Mouse (Mus musculus) embryo, embryonic 10.5 days (tissue): ENCODE results near the gene Susd6.

Experiments
- DNase-seq: peaks from one replicate; pipeline ENCODE4 v3.0.0-alpha.2; 2015; ENCODE audit warnings: low spot score

Gene Susd6

GRCm38 (mm10) chr12:80878093-80878430 lies 87.8 kb downstream of the Susd6 start:
- no peak for DNase-seq

- no peak for DNase-seq
Observed at GRCm38 (mm10) chr12:80878653-80879052, 88.3 kb downstream of the Susd6 start.

- DNase-seq, result no peak
Observed at GRCm38 (mm10) chr12:80879267-80879666, 89.0 kb downstream of the Susd6 start.

DNA sequence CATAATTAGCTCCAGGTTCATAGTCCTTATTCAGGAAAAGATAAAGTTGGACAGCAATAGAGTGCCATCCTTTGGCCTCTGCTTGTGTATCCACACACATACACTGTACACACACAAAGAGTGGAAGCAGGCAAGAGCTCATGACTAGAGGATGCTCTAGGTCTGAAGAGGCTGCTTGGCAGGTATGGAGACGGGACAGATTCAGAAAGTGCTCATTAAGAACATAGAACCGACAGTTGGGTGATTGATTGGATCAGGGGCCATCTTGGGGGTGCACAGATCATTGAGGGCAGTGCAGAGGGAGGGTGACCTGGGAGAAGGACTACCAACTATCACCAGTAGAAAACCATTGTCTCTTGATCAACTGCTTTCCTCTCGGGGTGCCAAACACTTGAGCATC lies 90.8 kb downstream of the Susd6 start:
- no peak for DNase-seq

GRCm38 (mm10) chr12:80883278-80883677 lies 93.0 kb downstream of the Susd6 start:
- DNase-seq, result no peak

DNA sequence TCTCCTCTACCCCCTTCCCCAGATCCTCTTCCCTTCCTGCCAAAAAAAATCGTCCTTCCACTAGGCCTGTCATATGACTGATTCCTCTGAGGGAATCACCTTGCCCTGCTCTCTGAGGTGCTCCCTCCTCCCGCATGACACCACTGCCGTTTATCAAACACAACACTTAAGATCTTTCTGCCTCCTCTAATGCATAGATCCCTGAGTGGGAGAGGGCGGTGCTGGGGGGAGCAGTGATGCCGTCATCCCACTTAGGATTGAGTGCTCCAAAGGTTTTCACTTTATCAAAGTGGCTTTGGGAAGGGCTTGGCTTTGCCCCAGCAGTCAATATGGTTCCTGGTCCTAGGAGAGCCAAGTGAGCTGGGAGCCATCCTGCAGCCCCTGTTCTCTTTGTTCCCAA lies 93.6 kb downstream of the Susd6 start:
- DNase-seq, result no peak

GRCm38 (mm10) chr12:80885301-80886288 lies 95.3 kb downstream of the Susd6 start:
- DNase-seq, result peak; percentile 57

DNA sequence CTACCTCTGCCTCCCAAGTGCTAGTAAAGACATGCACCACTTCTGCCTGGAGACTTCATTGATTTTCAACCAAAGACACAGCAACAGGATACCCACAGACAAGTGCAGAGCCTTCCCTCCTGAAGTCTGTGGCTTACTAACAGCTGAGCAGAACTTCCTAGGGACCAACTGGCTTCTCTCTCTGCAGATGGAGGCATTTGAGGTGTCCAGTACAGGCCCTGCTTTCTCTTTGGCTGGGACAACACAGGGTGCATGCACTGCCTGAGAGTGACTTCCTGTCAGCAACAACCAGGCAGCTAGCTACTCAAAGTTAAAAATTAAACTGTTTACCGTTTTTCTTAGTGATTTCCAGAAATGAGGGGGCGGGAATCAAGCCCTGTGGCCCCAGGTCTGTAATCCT lies 96.7 kb downstream of the Susd6 start:
- DNase-seq, result no peak

GRCm38 (mm10) chr12:80889331-80889730 lies 99.0 kb downstream of the Susd6 start:
- DNase-seq, result no peak

DNA sequence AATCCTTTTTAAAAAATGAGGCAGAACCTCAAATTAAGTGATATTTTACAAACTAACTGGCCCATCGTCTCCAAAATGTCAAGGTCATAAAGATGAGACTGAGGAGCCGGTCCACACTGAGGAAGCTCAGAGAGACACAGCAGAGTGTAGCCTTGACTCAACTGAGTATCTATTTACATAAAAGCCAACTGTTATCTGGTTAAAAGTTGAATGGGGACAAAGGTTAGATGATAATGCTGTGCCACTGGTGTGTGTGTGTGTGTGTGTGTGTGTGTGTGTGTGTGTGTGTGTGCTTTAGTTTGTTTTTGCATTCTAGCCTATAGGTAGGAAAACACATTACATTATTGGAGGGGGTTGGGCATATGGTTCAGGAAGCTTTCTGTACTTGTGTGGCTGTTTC lies 100.8 kb downstream of the Susd6 start:
- no peak for DNase-seq

DNA sequence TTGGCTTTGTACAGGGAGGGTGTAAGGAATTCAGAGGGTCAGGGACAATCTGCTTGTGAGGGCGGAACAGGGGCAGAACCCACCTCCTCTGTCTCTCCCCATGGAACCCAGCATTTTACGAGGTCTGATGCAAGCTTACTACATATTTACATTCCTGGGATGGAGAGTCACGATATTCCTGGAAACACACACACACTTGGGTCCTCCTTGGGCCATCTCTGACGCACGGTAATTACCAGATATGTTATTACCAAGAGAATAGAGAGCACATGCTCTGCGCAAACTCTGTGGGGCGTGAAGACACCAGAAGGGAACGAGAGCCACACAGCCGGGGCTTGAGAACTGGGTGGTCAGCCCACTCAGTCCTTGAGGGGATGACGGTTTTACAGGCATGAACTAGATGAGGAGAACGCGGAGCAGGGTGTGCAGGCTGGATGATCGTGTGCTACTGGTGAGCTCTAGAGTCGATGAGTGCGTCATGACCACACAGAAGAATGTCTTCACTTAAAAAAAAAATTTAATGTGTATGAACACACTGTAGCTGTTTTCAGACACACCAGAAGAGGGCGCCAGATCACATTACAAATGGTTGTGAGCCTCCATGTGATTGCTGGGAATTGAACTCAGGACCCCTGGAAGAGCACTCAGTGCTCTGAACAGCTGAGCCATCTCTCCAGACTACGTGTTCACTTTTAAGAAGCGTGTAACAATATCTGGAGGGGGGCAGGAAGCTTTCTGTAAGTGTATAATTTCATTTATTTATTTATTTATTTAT lies 103.6 kb downstream of the Susd6 start:
- no peak for DNase-seq

DNA sequence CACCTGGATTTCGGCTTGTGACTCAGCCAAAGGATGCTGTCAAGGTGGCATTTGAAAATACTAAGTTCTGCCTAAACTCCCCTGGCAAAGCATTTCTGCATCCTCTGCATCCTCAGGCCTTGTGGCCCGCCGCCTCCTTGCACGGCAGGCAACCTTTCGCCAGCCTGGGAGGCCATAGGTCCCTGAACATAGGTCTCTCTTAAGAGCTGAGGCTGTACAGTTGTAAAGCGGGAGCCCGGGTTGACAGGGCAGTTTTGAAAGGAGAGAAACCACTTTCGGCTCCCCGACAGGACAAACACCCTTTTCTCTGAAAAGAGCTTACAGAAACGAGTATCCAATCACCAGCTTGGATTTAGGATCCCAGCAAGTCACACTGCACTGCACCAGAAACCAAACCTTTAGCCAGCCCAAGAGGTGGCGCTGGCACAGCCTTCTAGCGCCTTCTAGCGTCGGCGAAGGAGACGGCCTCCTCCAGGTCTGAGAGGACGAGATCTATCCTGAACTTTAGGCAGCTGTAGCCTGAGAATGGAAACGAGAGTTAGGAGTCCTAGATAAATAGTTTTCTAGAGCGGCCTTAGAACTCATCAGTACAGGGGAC lies 104.8 kb downstream of the Susd6 start:
- peak; percentile 87 for DNase-seq

GRCm38 (mm10) chr12:80909631-80910030 lies 119.3 kb downstream of the Susd6 start:
- DNase-seq, result no peak

- DNase-seq, result peak; percentile 29
Observed at GRCm38 (mm10) chr12:80917764-80918163, 127.5 kb downstream of the Susd6 start.

- DNase-seq, result no peak
Observed at GRCm38 (mm10) chr12:80921301-80921700, 131.0 kb downstream of the Susd6 start.

- peak; percentile 12 for DNase-seq
Observed at GRCm38 (mm10) chr12:80922869-80923268, 132.6 kb downstream of the Susd6 start.

- DNase-seq, result no peak
Observed at GRCm38 (mm10) chr12:80923602-80924001, 133.3 kb downstream of the Susd6 start.

- DNase-seq, result no peak
Observed at GRCm38 (mm10) chr12:80924205-80924604, 133.9 kb downstream of the Susd6 start.

DNA sequence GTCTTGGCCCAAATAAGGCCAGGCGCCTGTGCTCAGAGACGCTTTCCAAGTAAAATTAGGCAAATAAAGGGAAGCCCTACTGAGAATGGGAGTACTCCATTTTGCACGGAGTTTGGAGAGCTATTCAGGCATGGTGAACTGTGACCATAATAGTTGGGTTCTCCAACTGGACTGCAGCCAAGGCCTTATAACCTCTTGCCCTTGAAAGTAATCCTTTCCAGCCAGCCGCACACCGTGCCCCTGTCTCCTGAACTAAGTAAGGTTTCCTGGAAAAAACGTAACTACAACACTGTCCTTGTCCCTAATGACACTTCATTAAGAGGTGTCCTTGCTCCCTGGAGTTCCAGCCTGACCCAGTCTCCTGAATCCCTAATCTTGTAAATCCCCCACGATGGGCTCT lies 135.6 kb downstream of the Susd6 start:
- no peak for DNase-seq

- no peak for DNase-seq
Observed at GRCm38 (mm10) chr12:80926550-80926949, 136.2 kb downstream of the Susd6 start.

DNA sequence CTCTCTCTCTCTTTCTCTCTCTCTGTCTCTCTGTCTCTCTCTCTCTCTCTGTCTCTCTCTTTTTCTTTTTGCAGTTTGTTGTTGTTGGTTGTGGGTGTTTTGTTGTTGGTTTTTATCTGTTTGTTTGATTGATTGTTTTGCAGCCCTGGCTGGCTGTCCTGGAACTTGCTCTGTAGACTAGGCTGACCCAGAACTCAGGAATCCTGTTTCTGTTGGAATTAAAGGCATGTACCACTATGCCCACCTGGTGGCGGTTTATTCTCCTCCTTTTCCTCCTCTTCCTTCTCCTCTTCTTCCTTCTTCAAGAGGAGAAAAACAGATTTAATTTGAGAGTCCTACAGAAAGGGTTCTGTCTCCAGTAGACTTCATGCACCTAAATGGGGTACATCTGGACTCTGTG lies 137.2 kb downstream of the Susd6 start:
- no peak for DNase-seq

DNA sequence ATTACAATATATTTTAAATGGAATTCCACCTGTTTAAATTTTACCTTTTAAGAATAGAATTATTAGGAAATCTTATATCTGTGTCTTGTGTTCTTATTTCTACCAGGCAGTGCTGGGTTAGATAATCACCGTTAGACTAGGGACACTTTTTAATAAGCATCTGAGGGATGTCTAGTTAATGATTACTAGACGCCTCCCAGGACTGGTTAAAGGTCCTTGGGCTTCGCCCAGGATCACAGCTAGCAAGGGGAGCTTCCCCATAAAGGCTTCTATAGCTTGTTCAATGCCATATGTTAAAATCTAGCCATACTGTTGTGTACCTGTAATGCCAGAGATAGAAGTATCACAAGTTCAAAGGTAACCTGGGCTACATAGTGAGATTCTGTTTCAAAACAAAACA lies 138.6 kb downstream of the Susd6 start:
- no peak for DNase-seq

DNA sequence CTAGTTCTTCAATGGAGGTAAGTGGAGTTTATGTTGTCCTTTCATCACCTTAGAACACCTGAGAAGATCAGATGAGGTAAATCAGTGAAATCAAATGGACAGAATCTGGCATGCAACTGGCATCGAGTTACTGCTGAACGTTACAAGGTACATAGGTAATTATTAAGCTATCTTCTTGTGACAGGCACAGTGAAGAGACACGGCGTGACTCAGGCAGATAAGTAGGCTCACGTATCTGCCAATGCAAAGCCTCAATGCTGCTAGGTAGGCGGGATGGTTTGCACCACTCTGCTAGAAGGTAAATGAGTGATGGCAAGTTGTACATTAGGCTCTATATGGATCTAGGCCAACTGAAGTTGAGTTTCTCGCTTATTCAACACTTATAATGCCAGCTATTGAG lies 139.8 kb downstream of the Susd6 start:
- no peak for DNase-seq
